Mouse (Mus musculus) stomach, embryonic 15.5 days (tissue): Measurements from ENCODE around the gene Zfp839. TPM values are rescaled to one million over a fixed set of nuclear protein-coding genes. Genes with fewer than 3 reads are reported as not detected.

Experiments used
- ATAC-seq: fragments of 200-750 bp; cut with Nextera tagmentation; 2 replicates; pipeline ENCODE4 v1.8.0; 2017; ENCODE audit warnings: low read depth, moderate number of reproducible peaks, moderate TSS enrichment; ENCODE audit not compliant: insufficient read depth, low FRiP score
- H3K27ac ChIP-seq: fragments of 300-500 bp; sonication (generic); 2 replicates; pipeline ENCODE4 v1.5.1; 2015; ENCODE audit warnings: mild to moderate bottlenecking, inconsistent platforms
- H3K27me3 ChIP-seq: fragments of 300-500 bp; sonication (generic); replicated peaks from 2 replicates; pipeline ENCODE4 v1.6.1; 2015; ENCODE audit warnings: inconsistent platforms
- H3K36me3 ChIP-seq: fragments of 300-500 bp; sonication (generic); 2 replicates; pipeline ENCODE4 v1.6.1; 2015; ENCODE audit warnings: inconsistent platforms
- H3K4me1 ChIP-seq: fragments of 300-500 bp; sonication (generic); 2 replicates; pipeline ENCODE4 v1.6.1; 2015; ENCODE audit warnings: inconsistent platforms
- H3K4me2 ChIP-seq: fragments of 300-500 bp; sonication (generic); 2 replicates; pipeline ENCODE4 v1.6.1; 2015; ENCODE audit warnings: mild to moderate bottlenecking, inconsistent platforms
- H3K4me3 ChIP-seq: fragments of 300-500 bp; sonication (generic); replicated peaks from 2 replicates; pipeline ENCODE4 v1.5.1; 2015; ENCODE audit warnings: inconsistent platforms
- H3K9ac ChIP-seq: fragments of 300-500 bp; sonication (generic); 2 replicates; pipeline ENCODE4 v1.6.1; 2015; ENCODE audit warnings: inconsistent platforms
- H3K9me3 ChIP-seq: fragments of 300-500 bp; sonication (generic); 2 replicates; pipeline ENCODE4 v1.6.1; 2016; ENCODE audit warnings: inconsistent platforms
- WGBS: fragments of 180-500 bp; shearing (Covaris S2); methylation state at CpG from one replicate; pipeline ENCODE4 v1.1.7; 2015; 5-methylcytosine and 5-hydroxymethylcytosine counted together
- polyA plus RNA-seq: library from polyadenylated mRNA; unstranded; fragments of >200 nt; fragmentation: Nextera tagmentation; extraction: Ambion mirVana; gene quantifications from 2 replicates; pipeline ENCODE4 v1.2.1, GENCODE M21; 2015

Zfp839 gene
- polyA plus RNA-seq, 1 experiment from 2014 or later: 5.7 TPM

- Histone ChIP-seq H3K4me1 (no peaks in the 10 kb centered on the region), H3K27me3 (no peaks in the 10 kb centered on the region), H3K4me3 (no peak overlapping the region), H3K27ac (no peak overlapping the region), H3K4me2 (no peak overlapping the region), H3K9me3 (no peaks in the 10 kb centered on the region), H3K9ac (no peak overlapping the region), H3K36me3 (peaks cover 30% of the 10 kb centered on the region)
- ATAC-seq: no peak
Measured at GRCm38 (mm10) chr12:110860293-110860692, 10.2 kb downstream of the Zfp839 start.

- Histone ChIP-seq H3K4me2 (no peak overlapping the region), H3K4me1 (no peaks in the 10 kb centered on the region), H3K9ac (no peak overlapping the region), H3K9me3 (no peaks in the 10 kb centered on the region), H3K27ac (no peak overlapping the region), H3K27me3 (no peaks in the 10 kb centered on the region), H3K4me3 (no peak overlapping the region), H3K36me3 (peaks cover 27% of the 10 kb centered on the region)
- ATAC-seq: no peak
- 54% methylated on average over 7 of the region's 7 CpGs for WGBS
Measured at GRCm38 (mm10) chr12:110861256-110861655, 11.2 kb downstream of the Zfp839 start.

GRCm38 (mm10) chr12:110864008-110864407 is 14.0 kb downstream of the Zfp839 start:
- Histone ChIP-seq H3K27ac (no peak overlapping the region), H3K9ac (no peak overlapping the region), H3K4me2 (no peak overlapping the region), H3K4me3 (no peak overlapping the region), H3K27me3 (no peaks in the 10 kb centered on the region), H3K4me1 (no peaks in the 10 kb centered on the region), H3K36me3 (peaks cover 37% of the 10 kb centered on the region), H3K9me3 (no peaks in the 10 kb centered on the region)
- ATAC-seq: no peak
- WGBS: 91% methylated on average over 6 of the region's 6 CpGs

- H3K27ac ChIP-seq: no peak overlapping the region
- H3K9ac ChIP-seq: no peak overlapping the region
- H3K27me3 ChIP-seq: no peaks in the 10 kb centered on the region
- no peaks in the 10 kb centered on the region for H3K9me3 ChIP-seq
- H3K36me3 ChIP-seq: peaks cover 38% of the 10 kb centered on the region
- no peak overlapping the region for H3K4me2 ChIP-seq
- no peaks in the 10 kb centered on the region for H3K4me1 ChIP-seq
- WGBS: 68% methylated on average over 6 of the region's 6 CpGs
- no peak overlapping the region for H3K4me3 ChIP-seq
- ATAC-seq: no peak
Measured at GRCm38 (mm10) chr12:110865571-110865970, 15.5 kb downstream of the Zfp839 start.

- H3K4me1 ChIP-seq: no peaks in the 10 kb centered on the region
- H3K4me3 ChIP-seq: no peak overlapping the region
- H3K27me3 ChIP-seq: no peaks in the 10 kb centered on the region
- WGBS: 86% methylated on average over 10 of the region's 10 CpGs
- no peak for ATAC-seq
- no peak overlapping the region for H3K9ac ChIP-seq
- no peaks in the 10 kb centered on the region for H3K9me3 ChIP-seq
- H3K36me3 ChIP-seq: peaks cover 38% of the 10 kb centered on the region
- no peak overlapping the region for H3K27ac ChIP-seq
- H3K4me2 ChIP-seq: no peak overlapping the region
Measured at GRCm38 (mm10) chr12:110865989-110866388, 15.9 kb downstream of the Zfp839 start.

- H3K9ac ChIP-seq: no peak overlapping the region
- H3K36me3 ChIP-seq: peaks cover 36% of the 10 kb centered on the region
- H3K27ac ChIP-seq: no peak overlapping the region
- no peak overlapping the region for H3K4me2 ChIP-seq
- H3K9me3 ChIP-seq: no peaks in the 10 kb centered on the region
- WGBS: 68% methylated on average over 4 of the region's 4 CpGs
- H3K4me3 ChIP-seq: no peak overlapping the region
- H3K27me3 ChIP-seq: no peaks in the 10 kb centered on the region
- ATAC-seq: peak; percentile 56; the same call in 1 of the 2 replicates
- no peaks in the 10 kb centered on the region for H3K4me1 ChIP-seq
Measured at GRCm38 (mm10) chr12:110870107-110870506, 20.1 kb downstream of the Zfp839 start.

GRCm38 (mm10) chr12:110871247-110871646 is 21.2 kb downstream of the Zfp839 start:
- Histone ChIP-seq H3K36me3 (peaks cover 33% of the 10 kb centered on the region), H3K4me3 (no peak overlapping the region), H3K9ac (no peak overlapping the region), H3K9me3 (no peaks in the 10 kb centered on the region), H3K27ac (no peak overlapping the region), H3K4me1 (no peaks in the 10 kb centered on the region), H3K4me2 (no peak overlapping the region), H3K27me3 (no peaks in the 10 kb centered on the region)
- WGBS: 72% methylated on average over 5 of the region's 5 CpGs
- ATAC-seq: no peak

- 85% methylated on average over 2 of the region's 2 CpGs for WGBS
- Histone ChIP-seq H3K27me3 (no peaks in the 10 kb centered on the region), H3K36me3 (peaks cover 43% of the 10 kb centered on the region)
Measured at GRCm38 (mm10) chr12:110875351-110875750, 25.3 kb downstream of the Zfp839 start.

GRCm38 (mm10) chr12:110882291-110882690 is 32.2 kb downstream of the Zfp839 start:
- no peaks in the 10 kb centered on the region for H3K27me3 ChIP-seq
- no peak overlapping the region for H3K4me2 ChIP-seq
- no peak overlapping the region for H3K4me3 ChIP-seq
- peaks cover 25% of the 10 kb centered on the region for H3K36me3 ChIP-seq
- H3K9ac ChIP-seq: no peak overlapping the region
- WGBS: 80% methylated on average over 7 of the region's 7 CpGs
- no peaks in the 10 kb centered on the region for H3K4me1 ChIP-seq
- ATAC-seq: no peak
- H3K9me3 ChIP-seq: no peaks in the 10 kb centered on the region
- no peak overlapping the region for H3K27ac ChIP-seq

More at GRCm38 (mm10) chr12:110875351-110875750, 25.3 kb downstream of the Zfp839 start:
- no peak overlapping the region for H3K9ac ChIP-seq
- H3K4me2 ChIP-seq: no peak overlapping the region
- no peak for ATAC-seq
- H3K9me3 ChIP-seq: no peaks in the 10 kb centered on the region
- H3K27ac ChIP-seq: no peak overlapping the region
- no peaks in the 10 kb centered on the region for H3K4me1 ChIP-seq
- H3K4me3 ChIP-seq: no peak overlapping the region

- H3K27ac ChIP-seq: no peak overlapping the region
- peaks cover 16% of the 10 kb centered on the region for H3K4me1 ChIP-seq
- no peak overlapping the region for H3K4me2 ChIP-seq
- 85% methylated on average over 2 of the region's 2 CpGs for WGBS
- no peak overlapping the region for H3K9ac ChIP-seq
- no peaks in the 10 kb centered on the region for H3K27me3 ChIP-seq
- H3K4me3 ChIP-seq: no peak overlapping the region
- ATAC-seq: no peak
- no peaks in the 10 kb centered on the region for H3K9me3 ChIP-seq
- peaks cover 8% of the 10 kb centered on the region for H3K36me3 ChIP-seq
Measured at GRCm38 (mm10) chr12:110885251-110885650, 35.2 kb downstream of the Zfp839 start.

- Histone ChIP-seq H3K27me3 (no peaks in the 10 kb centered on the region), H3K4me2 (peak overlapping the region; percentile 88), H3K9me3 (no peaks in the 10 kb centered on the region), H3K36me3 (no peaks in the 10 kb centered on the region), H3K4me3 (peak overlapping the region; percentile 86), H3K4me1 (peaks cover 21% of the 10 kb centered on the region), H3K27ac (no peak overlapping the region), H3K9ac (peak overlapping the region; percentile 51)
- no peak for ATAC-seq
- WGBS: 38% methylated on average over 12 of the region's 12 CpGs
Measured at GRCm38 (mm10) chr12:110888106-110888505, 38.1 kb downstream of the Zfp839 start.

GRCm38 (mm10) chr12:110888606-110889005 is 38.6 kb downstream of the Zfp839 start:
- Histone ChIP-seq H3K4me1 (peaks cover 21% of the 10 kb centered on the region), H3K4me3 (peak overlapping the region; percentile 86), H3K4me2 (peak overlapping the region; percentile 88), H3K36me3 (no peaks in the 10 kb centered on the region), H3K9me3 (no peaks in the 10 kb centered on the region), H3K9ac (peak overlapping the region; percentile 51), H3K27me3 (no peaks in the 10 kb centered on the region), H3K27ac (no peak overlapping the region)
- WGBS: under 1% methylated on average over 25 of the region's 25 CpGs
- ATAC-seq: no peak; the same call in 1 of the 2 replicates
